Mouse (Mus musculus) kidney, postnatal 4 days (tissue): ENCODE measurements around the gene Rapgef2.

Experiments used
- DNase-seq, 2 experiments: peaks; one replicate each; pipeline ENCODE4 v3.0.0; 2021; ENCODE audit warnings: mixed read lengths in 2 of 2

Gene Rapgef2

GRCm38 (mm10) chr3:79017440-79017839 is 268.9 kb downstream of the Rapgef2 start:
- no peak for DNase-seq

GRCm38 (mm10) chr3:79016830-79017229 is 269.5 kb downstream of the Rapgef2 start:
- DNase-seq: no peak

GRCm38 (mm10) chr3:79015621-79016474 is 270.5 kb downstream of the Rapgef2 start:
- DNase-seq: no peak
